Mouse (Mus musculus) olfactory bulb, adult 2 months (tissue): ENCODE measurements at regions not wholly inside any gene's neighbourhood (a gene's known extent, or its start where the extent isn't known, plus 50 kb on each side); places are given as distances from the start of the nearest gene placed in this dataset.

Experiments used
- CTCF ChIP-seq: fragments of 200-500 bp; IDR thresholded peaks from 2 replicates; pipeline ENCODE4 v1.5.1; 2012; ENCODE audit warnings: low read depth, mild to moderate bottlenecking, low read length, moderate library complexity; ENCODE audit not compliant: insufficient read depth
- POLR2A ChIP-seq: fragments of 200-500 bp; IDR thresholded peaks from 2 replicates; pipeline ENCODE4 v1.6.1; 2012; ENCODE audit warnings: mild to moderate bottlenecking, low read depth, low read length, moderate library complexity; ENCODE audit not compliant: insufficient read depth

GRCm38 (mm10) chr8:96237940-96238339, 349.6 kb upstream of the Got2 start:
- TF ChIP-seq CTCF (no peak), POLR2A (no peak)
